Mouse (Mus musculus) spleen, adult 10 weeks (tissue): ENCODE measurements around the gene Fermt3. TPM values are rescaled to one million over a fixed set of nuclear protein-coding genes. Genes with fewer than 3 reads are reported as not detected.

ENCODE experiments used
- polyA plus RNA-seq: library from polyadenylated mRNA; stranded (reverse); fragments of 350-450 nt; fragmentation: Illumina TruSeq; extraction: RNeasy Lipid Tissue Mini Kit (QIAGEN cat#74804); gene quantifications from one replicate; pipeline ENCODE4 v1.2.3, GENCODE M21; 2015; ENCODE audit warnings: low replicate concordance; ENCODE audit not compliant: insufficient read depth

The Fermt3 gene
- 51.2 TPM for polyA plus RNA-seq

GRCm38 (mm10) chr19:7019191-7019590 lies at the start of gene Fermt3:
TSS of gene Fermt3 (minus strand) at chr19:7019469.

GRCm38 (mm10) chr19:7056248-7057087 lies 37.2 kb upstream of the Fermt3 start, which contains the start of gene Macrod1:
TSS of gene Macrod1 (plus strand) at chr19:7056810.

GRCm38 (mm10) chr19:7039841-7040636 lies 20.8 kb upstream of the Fermt3 start, which contains the start of gene Stip1:
TSS of gene Stip1 (minus strand) at chr19:7039967.

GRCm38 (mm10) chr19:6996006-6996405 lies 23.3 kb downstream of the Fermt3 start, which contains the start of the genes Nudt22 and Trpt1:
TSS of gene Nudt22 (minus strand) at chr19:6996117.
TSS of gene Trpt1 (plus strand) at chr19:6996131.

GRCm38 (mm10) chr19:6992011-6992858 lies 27.0 kb downstream of the Fermt3 start, which contains the start of gene Dnajc4:
TSS of gene Dnajc4 (minus strand) at chr19:6992572.

GRCm38 (mm10) chr19:6987061-6987903 lies 32.0 kb downstream of the Fermt3 start, which contains the start of gene Vegfb:
TSS of gene Vegfb (minus strand) at chr19:6987651.

GRCm38 (mm10) chr19:6980381-6981093 lies 38.7 kb downstream of the Fermt3 start, which contains the start of gene Fkbp2:
TSS of gene Fkbp2 (minus strand) at chr19:6980501.

GRCm38 (mm10) chr19:6975537-6976521 lies 43.4 kb downstream of the Fermt3 start, which contains the start of gene Plcb3:
TSS of gene Plcb3 (minus strand) at chr19:6976470.

GRCm38 (mm10) chr19:6974211-6975205 lies 44.8 kb downstream of the Fermt3 start, which contains the start of gene Ppp1r14b:
TSS of gene Ppp1r14b (plus strand) at chr19:6974968.

Other genes starting within 250 kb of the Fermt3 start
- gene Rps6ka4, start 178.8 kb downstream of the Fermt3 start, polyA plus RNA-seq: 12.8 TPM
- gene Ccdc88b, start 161.3 kb downstream of the Fermt3 start, polyA plus RNA-seq: 11.3 TPM
- 76.0 TPM for gene Trmt112, start 109.8 kb downstream of the Fermt3 start, polyA plus RNA-seq
- gene Prdx5, start 109.4 kb downstream of the Fermt3 start, polyA plus RNA-seq: 62.4 TPM
- 19.1 TPM for gene Esrra, start 97.7 kb downstream of the Fermt3 start, polyA plus RNA-seq
- gene Catsperz, start 94.1 kb downstream of the Fermt3 start, polyA plus RNA-seq: not detected
- not detected for gene Kcnk4, start 85.0 kb downstream of the Fermt3 start, polyA plus RNA-seq
- 7.4 TPM for gene Bad, start 77.6 kb downstream of the Fermt3 start, polyA plus RNA-seq
- gene Gpr137, start 77.0 kb downstream of the Fermt3 start, polyA plus RNA-seq: 10.0 TPM
- 35.7 TPM for gene Ppp1r14b, start 44.5 kb downstream of the Fermt3 start, polyA plus RNA-seq
- gene Plcb3, start 43.0 kb downstream of the Fermt3 start, polyA plus RNA-seq: 12.9 TPM
- gene Fkbp2, start 39.0 kb downstream of the Fermt3 start, polyA plus RNA-seq: 45.8 TPM
- gene Vegfb, start 31.8 kb downstream of the Fermt3 start, polyA plus RNA-seq: 8.9 TPM
- 12.2 TPM for gene Dnajc4, start 26.9 kb downstream of the Fermt3 start, polyA plus RNA-seq
- 3.8 TPM for gene Nudt22, start 23.4 kb downstream of the Fermt3 start, polyA plus RNA-seq
- gene Trpt1, start 23.3 kb downstream of the Fermt3 start, polyA plus RNA-seq: 2.5 TPM
- 129 TPM for gene Stip1, start 20.5 kb upstream of the Fermt3 start, polyA plus RNA-seq
- gene Macrod1, start 37.3 kb upstream of the Fermt3 start, polyA plus RNA-seq: 3.1 TPM
- 0.04 TPM for gene Flrt1, start 86.3 kb upstream of the Fermt3 start, polyA plus RNA-seq
- 53.6 TPM for gene Otub1, start 186.8 kb upstream of the Fermt3 start, polyA plus RNA-seq
- gene Cox8a, start 198.1 kb upstream of the Fermt3 start, polyA plus RNA-seq: 207 TPM
- gene Naa40, start 221.7 kb upstream of the Fermt3 start, polyA plus RNA-seq: 35.9 TPM
- gene Rcor2, start 247.9 kb upstream of the Fermt3 start, polyA plus RNA-seq: 0.52 TPM